Mouse (Mus musculus) heart, adult 2 months (tissue): ENCODE measurements around the gene Psmb11.

Experiments used
- CTCF ChIP-seq: fragments of 200-600 bp; IDR thresholded peaks from 2 replicates; pipeline ENCODE4 v1.8.1; 2022; ENCODE audit warnings: antibody characterized with exemption, mild to moderate bottlenecking, moderate library complexity
- EP300 ChIP-seq: fragments of 200-500 bp; IDR thresholded peaks from 2 replicates; pipeline ENCODE4 v1.6.1; 2011; ENCODE audit warnings: low read depth, low read length, control low read depth; ENCODE audit not compliant: insufficient read depth
- POLR2A ChIP-seq: fragments of 200-500 bp; IDR thresholded peaks from 2 replicates; pipeline ENCODE4 v1.6.1; 2011; ENCODE audit warnings: mild to moderate bottlenecking, low read depth, low read length, control low read depth; ENCODE audit not compliant: insufficient read depth

GRCm38 (mm10) chr14:54591056-54591455, 30.2 kb upstream of the Psmb11 start:
- TF ChIP-seq CTCF (no peak), POLR2A (no peak), EP300 (no peak)
